Mouse (Mus musculus) hindbrain, embryonic 12.5 days (tissue): ENCODE measurements around the gene Olfr675. TPM values are rescaled to one million over a fixed set of nuclear protein-coding genes. Genes with fewer than 3 reads are reported as not detected.
"Not testable (repeated sequence)": the region's sequence is repeated elsewhere in the genome, so short reads cannot be mapped to it uniquely, and the experiment has no call there.

Experiments
- ATAC-seq: fragments of 200-750 bp; cut with Nextera tagmentation; 2 replicates; pipeline ENCODE4 v1.8.0; 2017; ENCODE audit warnings: moderate TSS enrichment; ENCODE audit not compliant: low FRiP score
- H3K27ac ChIP-seq: fragments of 300-500 bp; sonication (generic); 2 replicates; pipeline ENCODE4 v1.5.1; 2016; ENCODE audit warnings: mild to moderate bottlenecking
- H3K27me3 ChIP-seq: fragments of 300-500 bp; sonication (generic); 2 replicates; pipeline ENCODE4 v1.6.1; 2016; ENCODE audit warnings: mild to moderate bottlenecking
- H3K36me3 ChIP-seq: fragments of 300-500 bp; sonication (generic); 2 replicates; pipeline ENCODE4 v1.6.1; 2016; ENCODE audit warnings: mild to moderate bottlenecking
- H3K4me1 ChIP-seq: fragments of 300-500 bp; sonication (generic); 2 replicates; pipeline ENCODE4 v1.6.1; 2016
- H3K4me2 ChIP-seq: fragments of 300-500 bp; sonication (generic); replicated peaks from 2 replicates; pipeline ENCODE4 v1.6.1; 2016; ENCODE audit warnings: mild to moderate bottlenecking
- H3K4me3 ChIP-seq: fragments of 300-500 bp; sonication (generic); 2 replicates; pipeline ENCODE4 v1.5.1; 2016; ENCODE audit warnings: mild to moderate bottlenecking
- H3K9ac ChIP-seq: fragments of 300-500 bp; sonication (generic); 2 replicates; pipeline ENCODE4 v1.6.1; 2016; ENCODE audit warnings: mild to moderate bottlenecking, moderate library complexity
- H3K9me3 ChIP-seq: fragments of 300-500 bp; sonication (generic); replicated peaks from 2 replicates; pipeline ENCODE4 v1.6.1; 2016; ENCODE audit warnings: mild to moderate bottlenecking
- WGBS: fragments of 180-500 bp; shearing (Covaris S2); methylation state at CpG from one replicate; pipeline ENCODE4 v1.1.7; 2016; 5-methylcytosine and 5-hydroxymethylcytosine counted together
- polyA plus RNA-seq: library from polyadenylated mRNA; unstranded; fragments of >200 nt; fragmentation: Nextera tagmentation; extraction: Ambion mirVana; gene quantifications from 2 replicates; pipeline ENCODE4 v1.2.1, GENCODE M21; 2016

Olfr675 gene
- not detected in 2 replicates for polyA plus RNA-seq

DNA sequence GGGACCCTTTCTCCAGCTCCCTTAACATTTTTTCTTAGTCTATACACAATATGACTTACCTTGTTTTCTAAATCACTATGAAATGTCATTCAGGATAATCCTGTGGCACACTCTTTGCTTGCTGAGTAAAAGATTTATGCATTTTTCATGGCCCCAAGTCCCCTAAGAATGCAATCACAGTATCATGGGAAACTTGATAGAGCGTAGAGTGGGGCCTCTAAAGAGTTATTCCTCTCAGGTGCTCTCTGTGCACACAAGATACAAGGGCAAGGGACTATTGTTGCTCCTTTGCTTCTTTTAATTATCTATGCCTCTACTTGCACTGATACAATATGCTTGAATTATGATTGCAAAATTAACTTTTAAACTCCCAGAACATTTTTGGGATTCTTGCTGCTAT lies at the start of gene Olfr675:
Gene Olfr675 (minus strand): TSS at position 101 of the 400 bp plus-strand sequence.
- no peak within 1 kb of the TSS for H3K9ac ChIP-seq
- ATAC-seq, result no peak
- H3K9me3 ChIP-seq, result no peaks in the 10 kb centered on the region
- H3K36me3 ChIP-seq, result no peaks in the 10 kb centered on the region
- H3K4me1 ChIP-seq, result no peaks in the 10 kb centered on the region
- no peak within 1 kb of the TSS for H3K4me2 ChIP-seq
- no peak within 1 kb of the TSS for H3K4me3 ChIP-seq
- no peaks in the 10 kb centered on the region for H3K27me3 ChIP-seq
- H3K27ac ChIP-seq, result no peak within 1 kb of the TSS
- WGBS, result 86% methylated on average over 1 of the region's 1 CpGs

- ATAC-seq, result no peak
- no peaks in the 10 kb centered on the region for H3K9me3 ChIP-seq
- no peak within 1 kb of the TSS for H3K4me3 ChIP-seq
- no peak within 1 kb of the TSS for H3K9ac ChIP-seq
- no peaks in the 10 kb centered on the region for H3K36me3 ChIP-seq
- no peak within 1 kb of the TSS for H3K27ac ChIP-seq
- H3K4me1 ChIP-seq, result no peaks in the 10 kb centered on the region
- H3K27me3 ChIP-seq, result no peaks in the 10 kb centered on the region
- 86% methylated on average over 1 of the region's 1 CpGs for WGBS
- H3K4me2 ChIP-seq, result no peak within 1 kb of the TSS
These were observed 35.9 kb upstream of the Olfr675 start, which contains the start of gene Olfr678 for GRCm38 (mm10) chr7:105064175-105064574. Gene Olfr678, plus strand, starts transcription at chr7:105064475.

DNA sequence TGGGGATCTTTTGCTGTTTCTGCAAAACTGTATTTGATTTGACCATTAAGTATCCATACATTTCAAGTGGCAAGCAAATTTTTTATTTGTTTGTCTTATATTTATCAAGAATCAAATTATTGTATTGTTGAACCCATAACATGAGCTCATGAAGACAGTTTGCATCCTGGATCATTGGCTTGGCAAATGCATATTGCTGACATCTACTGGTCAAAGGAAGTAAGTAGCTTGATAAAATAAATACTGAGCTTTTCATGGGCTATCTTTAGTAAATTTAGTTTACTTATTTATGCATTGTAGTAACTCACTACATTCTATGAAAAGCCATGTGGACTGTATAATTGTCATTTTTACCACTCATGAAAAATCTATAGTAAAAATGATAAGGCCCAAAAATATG lies 30.7 kb upstream of the Olfr675 start:
- Histone ChIP-seq H3K4me2 (no peak overlapping the region), H3K9me3 (no peaks in the 10 kb centered on the region), H3K4me3 (no peak overlapping the region), H3K36me3 (no peaks in the 10 kb centered on the region), H3K27ac (no peak overlapping the region), H3K4me1 (no peaks in the 10 kb centered on the region), H3K27me3 (no peaks in the 10 kb centered on the region), H3K9ac (no peak overlapping the region)
- ATAC-seq, result no peak

DNA sequence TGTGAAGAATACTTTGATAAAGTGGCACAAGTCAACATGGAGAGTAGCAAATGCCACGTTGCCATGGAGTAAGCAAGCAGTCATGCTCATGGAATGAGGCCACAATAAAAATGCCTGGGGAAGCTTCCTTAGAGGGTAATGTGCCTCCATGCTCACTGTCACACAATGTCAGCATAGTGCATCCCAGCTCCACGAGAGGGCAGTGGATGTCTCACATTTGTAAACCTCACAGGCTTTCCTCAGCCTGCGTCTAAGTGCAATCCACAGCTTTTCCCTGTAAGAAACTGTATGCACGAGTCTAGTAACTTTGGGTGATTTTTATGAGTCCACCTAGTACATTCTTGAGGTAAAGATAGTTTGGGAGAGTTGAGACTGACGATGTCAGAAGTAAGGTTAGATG lies 5.6 kb upstream of the Olfr675 start:
- not testable (repeated sequence) for H3K27ac ChIP-seq, H3K27me3 ChIP-seq, ATAC-seq, H3K9me3 ChIP-seq, H3K36me3 ChIP-seq, H3K9ac ChIP-seq, H3K4me2 ChIP-seq, H3K4me3 ChIP-seq, H3K4me1 ChIP-seq
- WGBS, result 56% methylated on average over 5 of the region's 5 CpGs

- Histone ChIP-seq H3K27ac (no peak within 1 kb of the TSS), H3K4me2 (no peak within 1 kb of the TSS), H3K9me3 (no peaks in the 10 kb centered on the region), H3K4me3 (no peak within 1 kb of the TSS), H3K4me1 (no peaks in the 10 kb centered on the region), H3K9ac (no peak within 1 kb of the TSS), H3K36me3 (no peaks in the 10 kb centered on the region), H3K27me3 (no peaks in the 10 kb centered on the region)
- ATAC-seq, result no peak
These were observed 4.1 kb upstream of the Olfr675 start, which contains the start of gene Olfr676 for GRCm38 (mm10) chr7:105032398-105032797. Gene Olfr676, plus strand, starts transcription at chr7:105032698.

DNA sequence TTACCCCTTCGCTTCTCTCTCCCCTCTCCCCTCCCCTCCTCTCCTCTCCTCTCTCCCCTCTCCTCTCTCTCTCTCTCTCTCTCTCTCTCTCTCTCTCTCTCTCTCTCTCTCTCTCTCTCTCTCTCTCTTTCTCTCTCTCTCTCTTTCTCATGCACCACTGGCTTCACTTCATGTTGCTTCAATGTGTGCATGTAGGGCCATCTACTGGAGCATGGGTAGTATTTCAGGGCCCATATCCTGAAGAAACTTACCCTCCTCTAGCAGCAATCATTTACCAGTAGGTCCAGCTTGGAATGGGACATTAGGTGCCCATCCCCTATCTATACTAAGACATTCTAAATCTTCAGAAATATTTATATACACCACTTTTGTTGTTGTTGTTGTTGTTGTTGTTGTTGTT lies 5.7 kb downstream of the Olfr675 start:
- no peaks in the 10 kb centered on the region for H3K27me3 ChIP-seq
- WGBS, result 69% methylated on average over 1 of the region's 1 CpGs
- no peaks in the 10 kb centered on the region for H3K36me3 ChIP-seq
- H3K4me1 ChIP-seq, result no peaks in the 10 kb centered on the region
- no peak for ATAC-seq
- H3K9me3 ChIP-seq, result no peaks in the 10 kb centered on the region
- H3K4me3 ChIP-seq, result no peak overlapping the region
- no peak overlapping the region for H3K27ac ChIP-seq
- no peak overlapping the region for H3K4me2 ChIP-seq
- no peak overlapping the region for H3K9ac ChIP-seq

DNA sequence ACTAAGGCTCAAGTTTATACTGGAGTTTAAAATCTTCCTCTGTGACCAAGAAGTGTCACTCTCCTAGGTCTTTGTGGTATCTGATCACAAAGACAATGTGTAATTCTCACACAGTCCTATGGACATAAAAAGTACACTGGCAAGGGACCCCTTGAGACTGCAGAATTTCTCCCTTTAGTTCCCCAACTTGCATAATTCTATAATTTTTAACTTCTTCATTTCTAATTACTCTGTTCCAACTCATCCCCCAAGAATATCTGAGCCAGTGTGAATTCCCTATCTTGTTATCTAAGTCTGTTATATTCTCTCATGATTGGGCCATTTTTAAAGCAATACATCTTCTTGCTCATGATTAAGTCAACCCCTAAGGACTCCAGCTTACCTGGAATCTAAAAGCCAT lies 26.3 kb downstream of the Olfr675 start, which contains the start of gene Olfr672:
Gene Olfr672 (minus strand): TSS at position 101 of the 400 bp plus-strand sequence.
- Histone ChIP-seq H3K4me2 (no peak within 1 kb of the TSS), H3K9me3 (no peaks in the 10 kb centered on the region)
- ATAC-seq, result no peak

GRCm38 (mm10) chr7:104979026-104979425 lies 49.2 kb downstream of the Olfr675 start, which contains the start of gene Olfr671:
Gene Olfr671, minus strand, starts transcription at chr7:104979126.
- Histone ChIP-seq H3K4me3 (no peak within 1 kb of the TSS), H3K27me3 (no peaks in the 10 kb centered on the region), H3K9me3 (0 out of 2 replicates have a peak, but pooled peaks cover 3% of the 10 kb centered on the region), H3K9ac (no peak within 1 kb of the TSS), H3K4me1 (no peaks in the 10 kb centered on the region), H3K36me3 (no peaks in the 10 kb centered on the region), H3K27ac (no peak within 1 kb of the TSS), H3K4me2 (no peak within 1 kb of the TSS)
- WGBS, result 81% methylated on average over 1 of the region's 1 CpGs
- ATAC-seq, result no peak

More for the DNA sequence above, 26.3 kb downstream of the Olfr675 start, which contains the start of gene Olfr672:
- Histone ChIP-seq H3K27me3 (no peaks in the 10 kb centered on the region), H3K4me1 (no peaks in the 10 kb centered on the region), H3K4me3 (no peak within 1 kb of the TSS), H3K9ac (no peak within 1 kb of the TSS), H3K36me3 (no peaks in the 10 kb centered on the region), H3K27ac (no peak within 1 kb of the TSS)

DNA sequence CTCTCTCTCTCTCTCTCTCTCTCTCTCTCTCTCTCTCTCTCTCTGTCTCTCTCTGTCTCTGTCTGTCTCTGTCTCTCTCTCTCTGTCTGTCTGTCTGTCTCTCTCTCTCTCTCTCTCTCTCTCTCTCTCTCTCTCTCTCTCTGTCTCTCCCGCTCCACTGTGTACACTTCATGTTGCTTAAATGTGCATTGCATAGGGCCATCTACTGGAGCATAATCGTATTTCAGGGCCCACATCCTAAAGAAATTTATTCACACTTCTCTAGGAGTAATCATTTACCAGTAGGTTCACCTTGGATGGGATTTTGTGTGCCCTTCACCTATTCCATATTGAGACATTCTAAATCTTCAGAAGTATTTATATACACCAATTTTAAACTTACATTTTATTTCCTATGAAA lies 55.8 kb downstream of the Olfr675 start:
- H3K4me3 ChIP-seq, H3K36me3 ChIP-seq, ATAC-seq, H3K4me2 ChIP-seq, H3K27me3 ChIP-seq, H3K4me1 ChIP-seq, H3K9ac ChIP-seq, H3K9me3 ChIP-seq, H3K27ac ChIP-seq: not testable (repeated sequence)
- 80% methylated on average over 2 of the region's 2 CpGs for WGBS

Other genes with a start within 250 kb of the Olfr675 start
- gene Usp17lb, start 185.9 kb downstream of the Olfr675 start, polyA plus RNA-seq, result not detected in 2 replicates
- gene Usp17la, start 171.5 kb downstream of the Olfr675 start, polyA plus RNA-seq, result not detected in 2 replicates
- not detected in 2 replicates for gene Olfr665, start 150.4 kb downstream of the Olfr675 start, polyA plus RNA-seq
- not detected in 2 replicates for gene Olfr666, start 132.5 kb downstream of the Olfr675 start, polyA plus RNA-seq
- not detected in 2 replicates for gene Olfr667, start 107.0 kb downstream of the Olfr675 start, polyA plus RNA-seq
- not detected in 2 replicates for gene Olfr668, start 100.4 kb downstream of the Olfr675 start, polyA plus RNA-seq
- gene Olfr669, start 94.2 kb downstream of the Olfr675 start, polyA plus RNA-seq, result not detected in 2 replicates
- not detected in 2 replicates for gene Olfr670, start 65.8 kb downstream of the Olfr675 start, polyA plus RNA-seq
- gene Olfr671, start 49.3 kb downstream of the Olfr675 start, polyA plus RNA-seq, result not detected in 2 replicates
- gene Olfr672, start 26.4 kb downstream of the Olfr675 start, polyA plus RNA-seq, result not detected in 2 replicates
- not detected in 2 replicates for gene Olfr676, start 4.2 kb upstream of the Olfr675 start, polyA plus RNA-seq
- gene Olfr677, start 22.9 kb upstream of the Olfr675 start, polyA plus RNA-seq, result not detected in 2 replicates
- gene Olfr678, start 36.0 kb upstream of the Olfr675 start, polyA plus RNA-seq, result not detected in 2 replicates
- not detected in 2 replicates for gene Olfr679, start 52.7 kb upstream of the Olfr675 start, polyA plus RNA-seq
- gene Olfr680-ps1, start 64.4 kb upstream of the Olfr675 start, polyA plus RNA-seq, result not detected in 2 replicates
- gene Olfr681, start 88.4 kb upstream of the Olfr675 start, polyA plus RNA-seq, result not detected in 2 replicates
- not detected in 2 replicates for gene Olfr683, start 118.6 kb upstream of the Olfr675 start, polyA plus RNA-seq
- not detected in 2 replicates for gene Olfr684, start 135.2 kb upstream of the Olfr675 start, polyA plus RNA-seq
- gene Olfr685, start 157.6 kb upstream of the Olfr675 start, polyA plus RNA-seq, result not detected in 2 replicates
- gene Olfr686, start 179.0 kb upstream of the Olfr675 start, polyA plus RNA-seq, result not detected in 2 replicates